In the genomic region with DNA sequence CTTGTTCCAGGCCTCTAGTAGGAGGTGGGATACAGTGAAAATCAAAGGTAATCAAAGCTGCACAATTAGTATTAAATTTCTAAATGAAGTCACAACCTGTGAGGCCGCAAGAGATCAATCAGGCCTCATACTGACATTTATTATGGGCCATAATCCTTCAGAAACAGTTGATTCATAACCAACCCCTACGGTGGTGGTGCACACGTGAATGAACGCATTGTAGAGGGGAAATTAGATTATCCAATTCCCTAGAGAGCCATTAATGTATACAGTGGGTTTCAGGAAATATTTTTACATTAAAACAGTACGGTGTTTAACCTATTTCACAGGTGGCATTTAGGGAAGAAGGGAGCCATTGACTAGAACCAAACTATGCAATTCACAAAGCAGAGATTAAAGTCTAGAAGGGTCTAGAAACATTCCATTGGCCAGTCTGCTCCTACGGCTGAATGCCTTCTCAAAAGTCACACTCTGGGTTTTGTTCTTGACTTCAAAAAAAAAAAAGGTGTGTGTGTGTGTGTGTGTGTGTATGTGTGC, we compare ENCODE assay signal across 18 mouse cellular contexts.
DNase-seq lines count a peak whose midpoint lies in the region; ATAC-seq lines count a peak whose summit lies in the region.
"Had no signal": no experiment of that assay in that cellular context is flagged by ENCODE, and none has a peak within 500 bp of the region (broad histone marks: within the 10 kb centered on the region; RNA-seq: fewer than 3 reads in every experiment).

No protein-coding gene starts in this region.

- no peak for ATAC-seq in midbrain, embryonic 11.5 days (ENCODE audit: low FRiP score)
- no peak for ATAC-seq in midbrain, embryonic 13.5 days
- peak; percentile 64; the same call in 1 of the 2 replicates for ATAC-seq in limb, embryonic 13.5 days (ENCODE audit: low FRiP score, low read depth)
- ATAC-seq: forebrain, embryonic 13.5 days; forebrain, embryonic 15.5 days; forebrain, postnatal 0 days had no signal

- intact Hi-C loops in gastrocnemius, postnatal 14 days (cut with DNase I; ENCODE audit: low total_unique reads) = no loop called here

- DNase-seq in midbrain, embryonic 11.5 days (ENCODE audit: low spot score, missing footprints) = peak; percentile 70
- no peak for DNase-seq in gastrocnemius, postnatal 14 days
- DNase-seq in adipocyte (ENCODE audit: low spot score) = no peak
- DNase-seq: adrenal gland, adult 8-10 months; adrenal gland, postnatal 14 days; adrenal gland, postnatal 36 days; cerebellum, adult 11-12 months; cerebellum, adult 2 months; cerebellum, adult 9-10 months; cerebellum, postnatal 10 days; cerebellum, postnatal 25 days; forebrain, postnatal 0 days had no signal

- H3K36me3 ChIP-seq in midbrain, embryonic 11.5 days (ENCODE audit: control insufficient read depth, insufficient read depth, low read length) = no peaks in the 10 kb centered on the region
- no peaks in the 10 kb centered on the region for H3K36me3 ChIP-seq in midbrain, embryonic 13.5 days
- no peaks in the 10 kb centered on the region for H3K36me3 ChIP-seq in limb, embryonic 13.5 days
- H3K36me3 ChIP-seq: embryonic facial prominence, embryonic 10.5 days; embryonic facial prominence, embryonic 12.5 days; forebrain, embryonic 15.5 days had no signal

- H3K27me3 ChIP-seq in midbrain, embryonic 11.5 days (ENCODE audit: control insufficient read depth, insufficient read depth, low read length) = no peaks in the 10 kb centered on the region
- no peaks in the 10 kb centered on the region for H3K27me3 ChIP-seq in midbrain, embryonic 13.5 days
- peaks cover 2% of the 10 kb centered on the region; the same call in 1 of the 2 replicates for H3K27me3 ChIP-seq in limb, embryonic 13.5 days
- H3K27me3 ChIP-seq: embryonic facial prominence, embryonic 12.5 days; forebrain, embryonic 13.5 days; forebrain, embryonic 15.5 days had no signal

- no peak overlapping the region for H3K4me2 ChIP-seq in midbrain, embryonic 11.5 days
- H3K4me2 ChIP-seq in midbrain, embryonic 13.5 days (replicated peaks) = no peak overlapping the region
- no peak overlapping the region for H3K4me2 ChIP-seq in limb, embryonic 13.5 days (replicated peaks)
- H3K4me2 ChIP-seq: embryonic facial prominence, embryonic 12.5 days; forebrain, embryonic 13.5 days; forebrain, embryonic 15.5 days had no signal

- H3K9me3 ChIP-seq in midbrain, embryonic 11.5 days (ENCODE audit: control insufficient read depth, low read length) = no peaks in the 10 kb centered on the region
- H3K9me3 ChIP-seq in midbrain, embryonic 13.5 days = no peaks in the 10 kb centered on the region
- H3K9me3 ChIP-seq in limb, embryonic 13.5 days = no peaks in the 10 kb centered on the region
- H3K9me3 ChIP-seq: embryonic facial prominence, embryonic 10.5 days; embryonic facial prominence, embryonic 12.5 days; forebrain, embryonic 13.5 days; forebrain, embryonic 15.5 days had no signal

- H3K4me1 ChIP-seq in midbrain, embryonic 11.5 days (ENCODE audit: control insufficient read depth, insufficient read depth, low read length) = no peaks in the 10 kb centered on the region
- H3K4me1 ChIP-seq in midbrain, embryonic 13.5 days (replicated peaks) = no peaks in the 10 kb centered on the region; the same call in 1 of the 2 replicates
- H3K4me1 ChIP-seq in limb, embryonic 13.5 days = peaks cover 43% of the 10 kb centered on the region
- H3K4me1 ChIP-seq: forebrain, embryonic 15.5 days had no signal

- no peak overlapping the region for H3K4me3 ChIP-seq in midbrain, embryonic 11.5 days (ENCODE audit: low read depth, low read length)
- no peak overlapping the region for H3K4me3 ChIP-seq in midbrain, embryonic 13.5 days (replicated peaks)
- no peak overlapping the region for H3K4me3 ChIP-seq in limb, embryonic 13.5 days
- H3K4me3 ChIP-seq: embryonic facial prominence, embryonic 10.5 days; embryonic facial prominence, embryonic 12.5 days; forebrain, embryonic 13.5 days; forebrain, embryonic 15.5 days had no signal

- no peak overlapping the region for H3K9ac ChIP-seq in midbrain, embryonic 11.5 days (ENCODE audit: low read length)
- no peak overlapping the region for H3K9ac ChIP-seq in midbrain, embryonic 13.5 days (replicated peaks)
- no peak overlapping the region for H3K9ac ChIP-seq in limb, embryonic 13.5 days
- H3K9ac ChIP-seq: embryonic facial prominence, embryonic 12.5 days; forebrain, embryonic 13.5 days; forebrain, embryonic 15.5 days; forebrain, postnatal 0 days had no signal

- 79% methylated on average over 6 of the region's 6 CpGs for WGBS in midbrain, embryonic 11.5 days
- whole genome bisulfite sequencing in midbrain, embryonic 13.5 days = 72% methylated on average over 6 of the region's 6 CpGs
- 24% methylated on average over 6 of the region's 6 CpGs for WGBS in limb, embryonic 13.5 days

- no peak overlapping the region for H3K27ac ChIP-seq in midbrain, embryonic 11.5 days (ENCODE audit: low read depth, low read length)
- H3K27ac ChIP-seq in midbrain, embryonic 13.5 days = no peak overlapping the region
- H3K27ac ChIP-seq in limb, embryonic 13.5 days = no peak overlapping the region; the same call in 1 of the 2 replicates
- H3K27ac ChIP-seq: embryonic facial prominence, embryonic 10.5 days; embryonic facial prominence, embryonic 12.5 days; forebrain, embryonic 13.5 days; forebrain, embryonic 15.5 days had no signal
